Mouse (Mus musculus) thymus, postnatal 36 days (tissue): ENCODE measurements at regions not wholly inside any gene's neighbourhood (a gene's known extent, or its start where the extent isn't known, plus 50 kb on each side); places are given as distances from the start of the nearest gene placed in this dataset.

ENCODE experiments used
- DNase-seq, 2 experiments: peaks; one replicate each; pipeline ENCODE4 v3.0.0; 2022; ENCODE audit warnings: mixed read lengths in 2 of 2

DNA sequence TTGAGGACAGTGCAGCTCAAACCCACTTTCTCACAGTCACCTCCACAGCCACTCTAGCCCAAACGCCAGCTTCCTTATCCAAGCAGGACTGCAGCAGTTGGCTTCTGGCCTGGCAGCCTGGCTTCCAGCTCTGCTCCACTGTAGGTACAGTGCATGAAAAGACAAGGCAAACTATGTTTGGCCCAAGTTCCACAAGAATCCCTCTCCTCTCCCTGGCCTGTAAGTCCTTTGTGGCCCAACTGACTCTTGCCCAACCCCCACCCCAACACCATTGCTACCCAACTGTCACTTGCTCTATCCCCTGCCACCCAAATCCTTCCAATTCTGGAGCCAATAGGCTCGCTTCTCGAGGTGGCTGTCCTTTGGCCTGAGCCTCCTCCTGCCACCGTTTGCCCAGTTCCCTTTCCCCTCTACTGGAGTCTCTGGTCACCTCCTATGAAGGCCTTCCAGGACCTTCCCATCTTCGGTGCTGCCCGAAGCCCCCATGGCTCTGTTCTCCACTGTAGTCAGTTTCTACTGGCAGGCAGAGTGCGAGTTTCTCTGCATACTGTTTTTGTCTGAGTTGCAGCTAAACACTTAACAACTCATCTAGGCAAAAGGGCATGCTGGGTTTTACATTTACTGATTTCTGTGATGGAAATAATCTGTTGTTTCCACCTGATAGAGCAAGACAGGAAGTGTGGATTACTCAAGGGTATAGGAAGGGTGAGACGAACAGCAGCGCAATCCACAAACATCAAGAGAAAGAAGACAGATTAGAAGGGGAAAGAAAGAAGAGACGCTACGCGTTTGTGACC is 84.4 kb upstream of the Ptpn1 start:
- no peak for DNase-seq

DNA sequence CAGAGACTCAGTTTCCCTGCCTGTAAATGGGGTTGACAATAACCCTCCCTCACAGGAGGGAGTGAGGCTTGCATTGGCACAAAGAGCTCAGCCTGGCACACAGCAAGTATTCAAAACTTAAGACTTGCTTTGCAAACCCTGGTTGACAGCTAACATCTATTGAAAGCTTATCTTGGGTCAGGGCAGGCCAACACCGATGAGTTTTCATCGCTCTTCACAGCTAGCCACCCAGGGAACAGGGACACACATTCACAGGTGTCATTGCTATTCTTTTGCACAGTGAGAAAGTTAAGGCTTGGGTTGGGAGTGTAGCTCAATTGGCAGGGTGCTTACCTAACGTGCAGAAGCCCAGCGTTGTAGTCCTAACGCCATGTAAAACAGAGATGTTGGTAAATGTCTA is 86.5 kb upstream of the Ptpn1 start:
- DNase-seq = no peak

DNA sequence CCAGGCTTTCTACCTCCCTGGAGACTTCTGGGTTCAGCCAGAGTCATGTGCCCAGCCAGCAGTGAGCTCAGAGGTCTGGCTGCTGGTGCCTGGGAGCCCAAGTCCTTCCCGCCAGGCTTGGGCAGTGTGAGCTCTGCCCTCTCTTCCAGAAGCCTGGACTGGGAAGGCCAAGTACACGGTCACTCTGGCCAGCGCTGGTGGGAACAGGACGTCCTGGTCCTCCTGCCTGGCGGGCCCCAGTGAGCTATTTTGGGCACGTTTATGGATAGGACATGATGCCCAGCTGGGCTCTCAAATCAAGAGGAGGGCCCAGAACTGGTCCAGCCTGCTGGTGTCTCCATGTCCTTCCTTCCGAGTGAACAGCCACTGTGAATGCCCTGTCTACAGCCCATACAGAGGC is 87.3 kb upstream of the Ptpn1 start:
- DNase-seq = no peak

DNA sequence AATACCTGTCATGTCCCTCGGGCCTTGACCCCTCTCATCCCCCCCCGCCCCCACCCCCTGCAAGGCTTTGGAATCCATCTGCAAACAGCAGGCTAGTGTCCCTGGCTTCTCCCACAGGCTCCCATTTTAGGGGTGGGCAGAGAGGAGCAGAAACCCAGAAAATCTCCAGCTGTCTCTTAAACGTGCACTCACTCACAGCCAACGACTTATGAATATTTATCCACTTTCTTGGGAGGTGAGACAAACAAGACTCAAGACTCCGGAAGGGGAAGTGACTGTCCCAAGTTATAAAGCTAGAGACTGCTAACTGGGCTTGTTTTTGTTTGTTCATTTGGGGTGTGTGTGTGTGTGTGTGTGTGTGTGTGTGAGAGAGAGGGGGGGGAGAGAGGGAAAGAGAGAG is 87.9 kb upstream of the Ptpn1 start:
- DNase-seq = no peak

DNA sequence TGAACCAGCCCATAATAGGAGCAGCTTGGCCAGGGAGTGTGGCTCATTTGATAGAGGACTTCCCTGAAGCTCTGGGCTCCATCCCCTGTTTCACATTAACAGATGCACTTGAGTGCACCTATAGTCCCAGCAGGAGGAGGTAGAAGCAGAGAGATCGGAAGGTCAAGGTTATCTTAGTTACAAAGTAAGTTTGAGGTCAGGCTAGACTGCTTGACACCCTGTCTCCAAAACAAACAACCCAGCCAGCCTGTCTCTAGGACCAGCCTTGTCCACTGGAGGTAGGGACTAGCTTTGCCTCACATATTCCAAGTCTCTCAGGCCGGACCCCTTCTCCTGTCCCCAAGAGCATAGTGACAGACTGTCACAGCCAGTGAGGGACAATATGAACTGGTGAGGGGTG is 88.9 kb upstream of the Ptpn1 start:
- DNase-seq = no peak

DNA sequence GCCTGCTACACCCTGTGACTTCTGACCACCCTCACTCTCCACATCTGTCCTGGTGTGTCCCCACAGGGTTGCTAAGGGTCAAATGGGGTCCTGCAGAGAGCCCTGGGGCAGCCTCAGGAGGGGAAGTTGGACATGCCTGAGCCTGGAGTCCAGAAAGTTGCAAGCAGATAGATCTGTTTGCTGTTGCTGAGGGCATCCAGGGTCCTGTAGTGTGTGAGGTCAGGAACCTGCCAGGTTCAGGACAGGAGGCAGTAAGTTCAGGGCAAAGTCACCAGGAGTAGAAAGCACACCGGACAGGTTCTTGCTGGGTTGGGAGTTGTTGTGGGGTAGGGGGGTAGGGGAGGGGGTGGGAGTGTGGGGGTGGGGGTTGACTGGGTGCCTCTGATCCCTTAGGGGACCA is 89.4 kb upstream of the Ptpn1 start:
- DNase-seq = no peak

DNA sequence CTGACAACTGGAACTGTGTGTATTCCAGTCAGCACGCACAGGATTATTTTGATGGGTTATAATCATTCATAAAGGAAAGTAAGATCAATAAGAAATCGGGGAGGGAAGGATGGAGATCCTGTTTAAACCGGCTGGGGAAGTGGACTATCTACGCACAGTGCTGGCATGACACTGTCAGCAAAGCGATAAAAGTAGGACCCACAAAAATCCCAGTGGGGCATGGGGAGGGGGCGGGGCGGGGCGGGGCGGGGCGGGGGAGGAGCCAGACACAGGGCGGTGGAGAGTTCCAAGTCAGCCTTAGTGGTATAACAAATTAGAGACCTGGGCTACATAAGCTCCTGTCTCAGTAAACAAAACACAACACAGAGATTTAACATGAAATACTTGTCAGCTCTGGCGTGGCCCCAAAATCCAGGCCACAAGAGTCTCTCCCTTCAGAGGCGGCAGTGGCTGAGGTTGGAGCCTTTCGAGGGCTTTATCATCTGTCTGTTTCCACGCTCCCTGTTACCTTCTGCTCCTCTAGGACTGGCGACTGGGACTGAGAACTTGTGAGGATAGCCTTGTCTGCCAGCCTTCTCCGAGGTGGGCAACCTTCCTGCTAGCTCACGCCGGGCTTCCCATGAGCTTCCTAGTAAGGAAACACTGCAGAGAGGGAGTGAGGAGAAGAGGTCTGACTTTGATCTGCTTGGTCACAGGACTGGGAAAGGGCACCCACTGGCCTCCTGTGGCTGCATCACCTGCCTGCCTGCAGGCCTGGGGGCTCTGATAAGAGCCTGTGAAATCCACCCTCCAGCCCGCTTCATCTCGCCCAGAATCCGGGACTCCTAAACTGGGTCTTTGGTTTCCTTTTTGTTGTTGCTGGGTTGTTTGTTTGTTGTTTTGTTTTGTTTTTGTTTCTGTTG is 90.3 kb upstream of the Ptpn1 start:
- DNase-seq = no peak

DNA sequence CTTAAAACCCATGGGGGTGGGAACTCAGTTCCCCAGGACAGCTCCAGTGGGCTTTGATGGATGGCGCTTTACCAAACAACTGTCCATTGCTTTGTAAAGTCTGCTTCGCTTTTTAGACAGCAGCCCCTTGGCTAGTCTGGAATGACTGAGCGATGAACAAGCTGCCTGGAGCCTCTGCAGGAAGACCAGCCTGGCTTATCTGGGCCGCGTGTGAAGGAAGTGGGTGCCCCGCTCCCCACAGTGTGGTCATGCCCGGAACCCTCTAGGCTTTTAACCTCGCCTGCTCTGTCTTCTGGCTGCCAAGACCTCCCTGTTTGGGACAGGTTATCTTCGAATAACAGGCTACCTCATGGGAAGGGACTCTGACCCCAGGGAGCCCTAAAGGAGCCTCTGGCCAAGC is 91.5 kb upstream of the Ptpn1 start:
- DNase-seq = peak; percentile 32 to 42

DNA sequence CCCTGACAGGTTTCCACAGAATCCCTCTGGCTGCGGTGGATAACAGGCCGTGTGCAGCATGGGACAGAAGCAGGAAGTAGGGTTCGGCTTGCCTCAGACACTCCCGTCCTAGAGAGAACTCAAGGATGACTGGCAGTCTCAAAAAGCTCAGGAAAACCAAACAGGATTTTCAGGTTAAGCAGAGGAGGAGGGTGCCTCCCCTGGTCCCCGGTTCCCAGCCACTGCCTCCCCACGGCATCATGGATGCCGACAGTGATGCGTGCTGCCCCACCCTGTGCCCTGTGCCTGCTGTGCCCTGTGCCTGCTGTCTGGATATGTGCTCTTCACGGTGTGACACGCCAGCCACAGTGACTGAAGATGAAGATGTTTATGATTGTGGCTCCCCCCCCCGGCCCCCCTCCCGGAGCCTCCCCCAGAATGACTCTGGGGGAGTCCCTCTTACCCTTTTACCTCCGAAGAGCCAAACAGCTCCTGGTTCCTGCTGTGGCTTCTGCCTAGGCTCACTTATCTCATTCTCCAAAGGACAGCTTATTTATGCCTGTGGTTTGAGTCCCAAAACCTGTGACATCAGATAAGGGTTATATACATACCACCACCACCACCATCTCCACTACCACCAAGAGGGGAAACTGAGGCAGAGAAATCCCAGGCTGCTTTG is 92.4 kb upstream of the Ptpn1 start:
- no peak for DNase-seq

DNA sequence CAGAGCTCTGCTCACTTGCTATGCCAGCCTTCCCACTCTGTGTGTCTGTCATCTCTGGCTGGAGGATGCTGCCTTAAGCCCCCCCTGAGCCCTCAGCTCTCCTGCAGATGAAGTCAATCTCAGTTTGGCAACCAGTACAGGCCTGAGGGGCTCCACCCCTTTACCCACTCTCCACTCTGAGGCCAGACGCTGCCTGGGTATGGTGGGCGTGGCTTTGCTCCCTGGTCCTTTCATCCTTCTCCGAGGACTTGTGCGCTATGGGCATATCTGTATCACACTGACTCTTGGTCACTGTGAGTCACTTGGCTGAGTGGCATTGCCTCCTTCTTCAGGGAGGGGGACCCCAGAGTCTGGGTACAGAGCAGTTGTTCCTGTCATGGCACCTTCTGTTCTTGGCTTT is 94.3 kb upstream of the Ptpn1 start:
- no peak for DNase-seq

DNA sequence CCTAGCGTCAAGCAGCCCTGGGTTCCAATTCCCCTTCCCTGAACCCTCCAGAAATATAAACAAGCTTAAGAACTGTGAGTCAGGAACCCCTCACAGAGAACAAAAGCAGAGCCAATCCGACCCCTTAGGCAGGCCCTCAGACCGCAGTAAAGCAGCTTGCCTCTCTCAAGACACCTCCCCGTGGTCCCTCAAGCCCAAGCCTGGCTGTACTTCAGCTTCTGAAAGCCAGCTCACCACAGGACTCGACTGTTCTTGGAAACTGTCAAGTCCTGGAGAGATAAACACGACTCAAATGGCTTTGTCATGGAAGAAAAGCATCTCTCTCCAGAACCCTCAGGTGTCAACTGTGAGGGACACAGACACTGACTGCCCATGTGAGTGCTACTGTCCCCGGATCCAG is 95.2 kb upstream of the Ptpn1 start:
- no peak for DNase-seq

DNA sequence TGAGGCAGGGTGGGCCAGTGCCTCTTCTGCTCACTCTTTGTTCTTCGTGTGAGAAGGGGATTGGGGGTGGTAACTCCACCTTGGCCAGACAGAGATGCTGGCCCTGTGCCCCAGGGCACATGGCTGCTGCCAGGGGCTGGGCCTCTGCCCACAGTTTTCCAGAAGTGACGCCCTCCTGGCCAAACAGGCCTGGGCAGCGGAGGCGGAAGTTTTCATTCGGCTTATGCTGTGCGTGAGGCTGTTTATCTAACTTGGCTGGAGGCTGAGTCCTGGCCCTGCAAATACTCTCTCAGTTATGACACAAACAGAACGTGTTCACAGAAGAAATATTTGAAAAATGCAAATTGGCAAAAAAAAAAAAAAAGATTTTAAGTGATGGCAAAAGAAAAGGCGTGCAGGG is 97.3 kb upstream of the Ptpn1 start:
- no peak for DNase-seq

DNA sequence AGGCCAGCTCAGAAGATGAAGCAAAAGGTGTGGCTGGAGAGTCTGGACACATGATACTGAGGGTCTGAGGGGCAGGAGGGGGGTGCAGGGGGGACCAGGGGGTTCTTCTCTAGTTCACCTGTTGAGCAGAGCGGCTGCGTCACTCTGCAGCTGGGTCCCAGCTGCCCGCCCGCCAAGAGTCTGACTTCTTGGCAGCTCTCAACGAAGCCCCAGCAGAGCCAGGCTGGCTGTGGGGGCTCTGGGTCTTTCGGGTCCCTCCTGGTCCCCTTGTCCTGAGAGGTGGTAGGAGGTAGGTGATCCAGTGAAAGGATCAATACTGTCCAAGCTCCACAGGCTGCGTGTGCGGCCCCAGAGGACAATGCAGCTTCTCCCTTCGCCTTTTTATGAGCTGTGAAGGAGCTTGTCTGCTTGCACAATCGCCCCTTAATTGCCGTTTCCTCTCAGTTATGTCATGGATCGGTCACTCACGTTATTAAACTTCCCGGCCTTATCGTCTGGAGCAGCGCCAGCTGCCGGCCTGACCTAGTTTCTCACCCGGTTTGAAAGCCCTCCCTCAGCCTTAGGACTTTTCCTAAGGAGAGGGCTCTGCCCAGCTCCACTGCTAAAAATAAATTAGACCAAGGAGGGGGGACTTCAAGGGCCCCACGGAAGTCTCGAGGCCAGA is 98.4 kb upstream of the Ptpn1 start:
- DNase-seq = no peak

DNA sequence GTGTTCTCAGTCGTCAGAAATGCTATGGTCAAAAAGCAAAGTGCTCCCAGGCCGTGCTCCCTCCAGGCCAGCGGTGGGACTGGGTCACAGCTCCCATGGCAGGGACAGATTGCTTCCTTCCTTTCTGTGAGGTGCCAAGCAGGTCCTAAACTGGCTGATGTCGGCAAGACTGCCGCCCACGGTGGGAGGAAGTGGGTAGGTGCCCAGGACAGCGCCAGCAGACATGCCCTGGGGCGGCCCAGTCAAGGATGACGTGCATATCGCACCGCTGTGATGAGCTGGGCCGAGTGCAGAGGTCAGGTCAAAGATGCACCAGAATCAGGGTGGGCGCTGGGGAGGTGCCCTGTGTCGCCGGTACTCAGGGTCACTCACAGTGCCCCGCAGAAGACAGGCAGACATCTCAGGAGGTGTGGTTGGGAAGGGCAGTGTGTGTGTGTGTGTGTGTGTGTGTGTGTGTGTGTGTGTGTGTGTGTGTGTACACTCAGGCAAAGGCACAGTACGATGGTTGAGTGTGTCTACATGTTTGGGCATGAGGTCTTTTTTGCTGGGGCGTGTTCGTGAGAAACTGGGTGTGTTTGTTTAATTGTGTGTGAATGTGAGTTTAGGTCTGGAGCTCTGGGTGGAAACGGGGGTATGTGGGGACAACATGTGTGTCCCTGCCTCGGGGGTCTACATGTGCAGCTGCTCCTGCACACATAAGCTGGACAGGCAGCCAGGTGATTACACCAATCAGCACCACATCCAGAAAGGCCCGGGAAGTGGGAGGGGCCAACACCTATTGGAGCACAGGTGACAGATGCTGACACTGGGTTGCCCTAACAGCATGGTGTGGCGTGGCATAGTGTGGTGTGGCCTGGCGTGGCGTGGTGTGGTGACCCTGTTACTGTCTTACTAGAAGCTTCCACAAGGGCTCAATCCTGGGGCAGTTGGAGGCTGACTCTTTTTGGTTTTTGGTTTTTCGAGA is 100.5 kb upstream of the Ptpn1 start:
- DNase-seq = peak; percentile 14 to 20

DNA sequence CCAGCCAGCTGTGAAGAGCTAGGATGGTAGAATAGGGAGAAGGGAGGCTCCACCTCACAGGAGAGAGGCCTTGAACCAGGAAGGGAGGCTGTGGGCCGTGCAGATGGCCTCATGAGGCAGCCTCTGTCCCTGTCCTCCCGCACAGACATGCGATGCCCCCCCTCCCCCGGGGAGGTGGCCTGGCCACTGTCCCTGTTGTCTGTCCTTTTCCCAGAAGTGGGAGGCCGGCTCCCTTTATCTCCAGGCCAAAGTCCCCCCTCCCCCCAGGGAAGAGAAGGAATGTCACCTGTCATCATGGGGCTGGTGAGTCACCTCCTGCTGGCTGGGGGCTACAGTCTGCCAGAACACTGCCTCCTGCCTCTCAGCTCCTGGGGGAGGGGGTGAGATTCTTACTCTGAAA is 103.6 kb upstream of the Ptpn1 start:
- no peak for DNase-seq

DNA sequence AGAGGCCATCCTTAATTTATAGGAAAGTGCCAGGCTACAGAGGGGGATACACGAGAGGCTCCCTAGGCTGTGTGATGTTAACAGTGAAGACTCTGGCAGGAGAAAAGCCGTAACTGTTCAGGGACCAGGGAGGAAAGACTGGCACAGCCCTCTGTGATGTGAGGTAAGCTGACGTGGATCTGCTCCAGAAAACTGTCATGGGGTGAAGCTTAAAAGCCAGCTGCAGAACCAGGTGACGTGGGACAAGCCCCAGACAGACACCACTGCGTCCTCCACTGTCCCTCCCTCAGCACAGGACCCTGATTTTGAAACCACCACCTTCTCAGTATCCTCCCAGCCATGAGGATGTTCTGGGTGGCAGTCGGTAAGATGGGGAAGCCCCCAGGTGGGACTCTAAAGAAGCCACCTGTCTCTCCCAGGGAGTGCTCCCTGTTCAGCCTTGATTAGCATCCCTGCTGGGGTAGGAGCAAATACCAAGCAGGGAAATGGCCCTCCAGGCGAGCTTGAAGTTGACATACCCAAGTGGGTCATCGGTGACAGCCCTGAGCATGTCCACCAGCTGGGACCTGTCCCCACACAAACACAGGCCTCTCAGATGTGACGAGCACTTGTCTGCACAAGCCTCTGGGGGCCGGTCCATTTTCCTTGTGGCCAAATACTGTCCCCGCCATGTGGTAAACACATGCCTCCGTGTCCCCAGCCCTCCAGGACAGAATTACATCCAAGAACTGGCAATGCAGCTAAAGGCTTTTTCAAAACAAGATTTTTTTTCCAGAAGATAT is 104.7 kb upstream of the Ptpn1 start:
- DNase-seq = no peak

DNA sequence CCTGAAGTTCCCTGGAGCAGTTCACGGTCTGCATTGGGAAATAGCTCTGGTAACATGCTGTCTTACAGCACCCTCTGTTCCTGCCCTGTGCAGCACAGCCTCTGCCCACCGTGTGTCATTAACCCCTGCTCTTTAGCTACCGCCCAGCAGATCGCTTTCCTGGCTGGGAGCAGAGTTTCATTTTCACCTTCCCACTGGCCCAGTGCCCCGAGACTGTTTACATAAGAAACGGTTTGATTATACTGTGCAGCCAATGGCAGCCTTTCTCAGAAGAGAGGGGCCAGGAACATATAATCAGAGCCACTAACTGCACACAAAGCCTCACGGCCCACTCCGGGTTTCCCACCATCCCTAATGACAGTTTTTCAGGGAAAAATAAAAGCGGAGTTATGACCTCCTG is 108.3 kb upstream of the Ptpn1 start:
- DNase-seq = no peak

DNA sequence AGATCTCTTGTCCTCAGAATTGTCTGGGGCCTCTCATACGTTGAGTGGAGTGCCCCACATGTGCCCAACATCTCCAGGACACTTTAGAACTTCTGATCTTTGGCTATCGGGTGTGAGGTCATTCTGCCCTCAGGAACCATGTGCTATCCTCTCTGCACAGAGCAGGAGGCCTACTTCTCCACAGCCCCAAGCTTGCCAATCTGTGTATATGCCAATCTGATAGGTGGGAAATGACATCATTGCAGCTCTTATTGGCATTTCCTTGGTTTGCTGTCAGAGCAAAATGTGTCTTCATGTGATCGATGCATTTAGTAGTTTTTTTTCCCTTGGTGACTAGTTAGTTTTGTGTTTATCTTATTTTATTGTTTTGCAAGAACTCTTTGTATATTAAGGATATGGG is 108.8 kb upstream of the Ptpn1 start:
- no peak for DNase-seq

DNA sequence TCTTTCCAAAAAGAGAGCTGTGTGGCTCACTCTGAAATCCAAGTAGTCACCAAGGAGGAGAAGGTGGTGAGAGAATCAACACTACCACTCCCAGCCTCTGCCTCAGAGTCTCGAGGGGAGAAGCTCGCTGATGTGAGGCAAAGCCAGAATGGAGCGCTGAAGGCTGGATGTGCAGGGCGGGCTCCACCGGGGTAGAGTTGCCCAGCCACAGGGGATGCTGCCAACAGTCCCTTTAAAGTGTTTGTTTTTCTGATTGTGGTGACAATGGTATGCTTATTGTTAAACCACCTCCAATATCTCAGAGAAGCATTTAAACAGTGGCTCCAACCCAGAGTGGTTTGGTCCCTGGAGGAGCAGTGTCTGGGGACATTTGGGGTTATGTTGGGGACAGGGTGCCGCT is 110.7 kb upstream of the Ptpn1 start:
- no peak for DNase-seq

DNA sequence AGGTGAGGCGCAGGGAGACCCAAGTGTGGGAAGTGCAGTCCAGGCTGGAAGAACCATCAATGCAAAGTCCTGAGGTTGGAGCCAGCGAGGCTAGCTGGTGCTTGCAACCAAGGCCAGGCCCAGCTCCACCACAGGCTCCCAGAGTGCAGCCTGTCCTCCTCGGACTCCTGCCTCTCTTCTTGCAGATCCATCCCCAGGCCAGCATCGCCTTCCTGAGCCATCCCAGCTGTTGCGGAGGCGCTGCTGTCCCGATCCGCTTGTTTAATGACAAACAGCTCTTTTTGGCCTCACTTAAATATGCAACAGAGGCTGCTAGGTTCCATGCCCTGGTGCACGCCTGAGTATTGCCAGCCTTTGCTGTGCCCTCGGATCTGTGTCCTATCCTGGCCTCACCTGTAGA is 113.1 kb upstream of the Ptpn1 start:
- DNase-seq = no peak

DNA sequence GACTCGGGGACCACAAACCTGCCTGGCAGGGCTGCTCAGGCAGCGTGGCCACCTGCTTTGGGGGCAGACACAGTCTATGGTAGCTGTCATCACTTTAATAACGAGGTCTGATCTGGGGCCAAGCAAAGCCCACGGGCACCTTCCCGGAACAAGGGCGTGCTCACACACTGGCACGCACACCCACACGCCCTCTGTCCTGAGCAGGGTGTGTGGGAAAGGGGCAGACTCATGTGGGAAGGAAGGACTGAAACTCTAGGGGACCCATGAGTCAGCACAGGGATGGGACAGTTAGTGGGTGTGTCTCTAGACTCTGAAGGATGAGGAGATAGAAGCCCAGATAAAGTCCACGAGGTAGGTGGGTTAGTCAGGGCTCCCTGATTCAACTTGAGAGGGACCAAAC is 114.8 kb upstream of the Ptpn1 start:
- DNase-seq = no peak
